Mouse (Mus musculus): ENCODE data around the gene Lrsam1.
A peak's percentile ranks its signal among the peaks of the same experiment; 100 is the strongest.

Gene Lrsam1

DNA sequence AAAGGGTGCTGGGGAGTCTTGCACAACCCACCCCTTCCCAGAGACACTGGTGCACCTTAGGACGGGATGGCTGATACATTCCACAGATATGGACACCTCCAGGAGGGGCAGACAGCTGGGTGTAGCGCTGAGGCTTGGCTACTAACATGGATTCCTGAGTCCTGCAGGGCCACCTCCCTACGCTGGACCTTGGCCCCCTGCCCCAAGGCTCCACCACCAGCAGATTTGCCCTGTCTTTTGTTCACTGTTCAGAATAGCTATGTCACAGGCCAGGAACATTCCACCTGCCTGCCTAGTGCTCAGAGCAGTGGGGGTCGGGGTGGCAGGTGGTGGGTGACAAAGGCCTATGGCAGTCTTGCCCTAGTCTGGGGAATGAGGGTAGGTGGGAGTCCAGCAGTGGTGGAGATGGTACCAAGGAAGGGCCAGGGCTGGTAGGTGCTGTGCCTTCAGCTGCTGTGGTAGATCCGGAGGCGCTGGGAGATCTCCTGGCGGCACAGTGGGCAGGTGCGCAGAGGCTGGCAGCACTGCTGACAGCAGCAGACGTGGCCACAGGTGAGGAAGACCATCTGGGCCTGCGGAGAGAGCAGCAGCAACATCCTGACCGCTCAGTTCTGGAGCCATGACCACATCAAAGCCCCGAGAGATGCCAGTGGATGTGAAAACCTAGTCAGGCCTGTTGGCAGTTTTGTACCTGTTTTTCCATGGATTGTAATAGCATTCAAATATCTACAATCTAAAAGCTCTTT lies 34.9 kb downstream of the Lrsam1 start:
- no peak for DNase-seq

DNA sequence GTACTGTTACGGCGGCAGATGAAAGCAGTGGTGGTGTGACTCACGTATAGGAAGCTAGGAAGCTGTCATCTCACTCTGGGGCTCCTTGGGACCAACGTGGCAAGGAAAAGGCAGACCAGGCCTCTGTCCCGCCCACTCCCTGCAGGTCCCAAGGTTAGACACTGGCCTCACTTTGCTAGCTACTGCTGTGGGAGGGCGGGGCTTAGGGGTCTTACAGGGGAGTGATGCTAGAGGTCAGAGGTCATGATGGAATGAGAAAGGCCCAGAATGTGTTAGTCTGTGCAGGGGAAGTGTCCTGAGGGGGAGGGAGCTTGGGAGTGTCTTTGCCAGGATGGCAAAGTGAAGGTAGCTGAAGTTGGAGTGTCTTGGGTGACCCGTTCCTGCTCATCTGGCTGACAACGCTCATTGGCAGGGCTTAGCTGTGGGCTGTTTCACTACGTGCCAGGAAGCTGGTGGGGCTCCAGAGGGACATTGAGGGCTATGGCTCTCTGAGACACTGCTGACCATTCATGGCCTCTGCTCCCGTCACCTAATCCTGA lies 37.0 kb downstream of the Lrsam1 start:
- DNase-seq: no peak

DNA sequence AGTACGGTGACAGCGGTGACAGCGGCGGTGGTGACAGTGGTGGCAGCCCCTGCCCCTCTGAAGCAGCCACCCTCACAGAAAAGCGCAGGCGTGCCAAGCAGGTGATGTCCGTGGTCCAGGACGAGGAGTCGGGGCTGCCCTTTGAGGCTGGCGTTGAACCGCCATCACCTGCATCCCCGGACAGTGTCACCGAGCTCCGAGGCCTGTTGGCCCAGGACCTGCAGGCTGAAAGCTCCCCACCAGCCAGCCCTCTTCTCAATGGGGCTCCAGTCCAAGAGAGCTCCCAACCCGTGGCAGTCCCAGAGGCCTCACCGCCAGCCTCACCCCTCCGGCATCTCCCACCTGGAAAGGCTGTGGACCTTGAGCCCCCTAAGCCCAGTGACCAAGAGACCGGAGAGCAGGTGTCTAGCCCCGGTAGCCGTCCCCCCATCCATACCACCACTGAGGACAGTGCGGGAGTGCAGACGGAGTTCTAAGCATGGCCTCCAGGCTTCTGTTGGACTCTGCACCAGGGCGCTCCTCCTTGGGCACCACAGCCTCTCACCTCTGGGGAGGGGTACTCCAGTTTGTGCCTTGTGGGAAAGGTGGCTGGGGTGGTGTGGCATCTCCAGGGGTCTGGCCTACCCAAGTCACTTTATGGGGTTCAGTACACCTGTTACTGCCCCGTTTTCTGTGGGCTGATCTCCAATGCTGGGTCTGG lies 37.7 kb downstream of the Lrsam1 start:
- no peak for DNase-seq

DNA sequence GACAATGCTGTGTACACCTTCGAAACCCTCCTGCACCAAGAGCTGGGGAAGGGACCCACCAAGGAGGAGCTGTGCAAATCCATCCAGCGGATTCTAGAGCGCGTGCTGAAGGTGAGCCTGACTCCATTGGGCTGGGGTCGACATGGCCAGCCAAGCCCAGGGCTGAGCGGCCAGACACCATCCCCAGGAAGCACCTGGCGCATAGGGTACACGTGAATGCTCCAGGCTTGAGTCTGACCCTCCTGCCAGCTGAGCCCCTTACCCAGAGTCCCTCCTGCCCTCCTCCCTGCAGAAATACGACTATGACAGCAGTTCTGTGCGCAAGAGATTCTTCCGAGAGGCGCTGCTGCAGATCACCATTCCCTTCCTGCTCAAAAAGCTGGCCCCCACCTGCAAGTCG lies 38.9 kb downstream of the Lrsam1 start:
- DNase-seq: no peak

DNA sequence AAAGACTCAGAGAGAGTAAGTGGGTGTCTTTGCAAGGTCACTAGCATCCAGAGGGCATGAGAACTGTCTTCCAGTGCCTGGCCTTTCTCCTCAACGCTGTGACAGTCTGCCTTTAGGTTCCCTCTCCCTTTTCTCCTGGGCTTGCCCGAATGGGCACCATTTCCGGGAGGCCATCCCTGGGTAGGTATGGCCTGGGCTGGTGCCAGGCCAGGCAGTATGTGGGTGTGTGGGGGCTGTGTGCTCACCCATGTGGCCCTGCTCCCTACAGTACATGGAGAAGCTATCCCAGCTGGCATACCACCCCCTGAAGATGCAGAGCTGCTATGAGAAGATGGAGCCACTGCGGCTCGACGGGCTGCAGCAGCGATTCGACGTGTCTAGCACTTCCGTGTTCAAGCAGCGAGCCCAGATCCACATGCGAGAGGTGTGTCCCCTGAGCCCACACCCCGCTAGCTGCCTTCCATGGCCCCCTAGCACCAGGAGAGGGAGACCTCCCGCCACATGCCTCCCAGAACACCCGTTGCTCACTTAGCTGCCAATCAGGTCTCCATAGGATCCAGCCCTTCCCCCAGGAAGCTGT lies 39.5 kb downstream of the Lrsam1 start:
- no peak for DNase-seq

DNA sequence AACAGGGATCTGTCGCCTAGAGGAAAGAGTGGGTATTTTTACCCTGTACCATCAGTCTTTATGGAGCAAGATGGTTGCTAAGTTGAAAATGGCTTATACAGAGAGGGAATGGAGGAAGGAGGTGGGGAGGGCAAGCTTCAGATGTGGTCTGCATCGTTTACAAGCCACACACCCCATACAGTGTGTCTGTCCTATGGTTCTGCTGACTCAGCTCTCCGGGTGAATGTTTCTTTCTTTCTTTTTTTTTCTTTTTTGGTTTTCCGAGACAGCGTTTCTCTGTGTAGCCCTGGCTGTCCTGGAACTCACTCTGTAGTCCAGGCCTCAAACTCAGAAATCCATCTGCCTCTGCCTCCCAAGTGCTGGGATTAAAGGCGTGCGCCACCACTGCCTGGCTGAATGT lies 40.2 kb downstream of the Lrsam1 start:
- DNase-seq: no peak

DNA sequence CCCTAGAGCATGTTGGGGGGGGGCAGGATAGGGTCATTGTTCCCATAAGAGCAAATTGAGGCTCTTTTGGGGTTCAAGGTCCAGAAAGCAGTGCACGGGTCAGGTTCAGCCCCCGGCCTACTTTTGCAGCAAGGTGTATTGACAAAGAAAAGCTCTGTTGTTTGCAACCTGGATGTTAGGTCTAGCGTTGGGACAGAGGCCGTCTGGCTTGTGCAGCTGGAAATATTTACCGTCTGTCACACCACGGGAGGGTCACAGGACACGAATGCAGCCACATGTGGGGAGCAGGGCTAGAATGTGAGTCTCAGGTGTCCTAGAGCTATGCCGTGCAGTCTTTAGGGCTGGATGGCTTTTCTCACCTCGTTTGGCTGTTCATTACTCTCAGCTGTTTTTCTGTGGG lies 43.0 kb downstream of the Lrsam1 start:
- no peak for DNase-seq

DNA sequence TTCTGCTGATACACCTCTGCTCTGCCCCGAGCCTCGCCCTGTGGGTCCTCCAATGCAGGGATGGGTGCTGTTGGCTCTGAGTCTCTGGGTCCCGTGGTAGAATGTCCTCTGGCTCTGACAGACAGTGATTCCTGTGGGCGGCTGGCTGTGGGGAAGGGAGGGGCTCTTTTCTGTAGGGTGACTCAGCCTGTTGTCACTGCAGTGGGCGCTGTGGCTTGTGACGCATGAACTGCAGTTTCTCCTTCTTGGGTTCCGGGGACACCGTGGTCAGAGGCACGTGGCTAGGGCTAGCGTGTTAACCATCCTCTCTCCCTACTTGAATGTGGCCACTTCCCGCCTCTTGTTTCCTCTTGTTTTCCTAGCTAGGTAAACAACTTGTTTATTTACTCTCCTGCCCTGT lies 43.9 kb downstream of the Lrsam1 start:
- DNase-seq: no peak

DNA sequence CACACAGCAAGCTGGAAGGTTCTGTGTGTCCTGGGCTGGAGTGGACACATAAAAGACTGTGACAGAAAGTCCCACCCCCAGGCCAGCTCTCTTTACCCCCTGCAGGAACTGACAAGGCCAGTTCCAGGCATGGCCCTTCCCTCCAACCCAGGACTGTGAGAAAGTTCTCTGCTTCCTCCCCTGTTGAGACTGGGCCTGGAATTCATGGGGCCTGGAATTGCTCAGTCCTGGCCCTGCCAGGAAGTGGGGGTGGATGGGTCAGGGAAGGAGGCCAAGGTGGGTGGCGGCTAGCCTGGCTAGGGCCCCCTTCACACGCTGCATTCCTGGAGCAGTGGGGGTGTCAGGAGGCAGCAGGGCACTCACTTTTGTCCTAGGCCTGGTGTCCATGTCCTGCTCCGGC lies 46.5 kb downstream of the Lrsam1 start:
- DNase-seq: peak; percentile 49

DNA sequence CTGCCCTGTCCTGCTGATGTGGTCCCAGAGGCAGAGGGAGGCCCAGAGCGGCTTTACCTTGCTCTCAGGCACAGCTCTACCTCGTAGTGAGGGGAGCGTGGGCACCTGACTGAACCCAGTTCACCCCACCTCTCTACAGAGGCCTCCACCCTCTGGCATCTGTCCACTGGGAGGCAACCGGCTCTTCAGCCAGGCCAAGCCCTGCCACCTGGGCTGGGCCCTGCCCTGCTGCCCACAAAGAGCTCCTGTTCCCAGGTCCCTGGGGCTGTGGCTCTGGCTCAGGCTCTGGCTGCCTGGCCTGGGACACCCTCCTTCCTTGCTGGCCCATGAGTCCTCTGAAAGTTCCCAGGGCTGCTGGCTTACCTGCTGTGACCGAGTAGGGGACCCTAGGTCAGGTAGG lies 47.1 kb downstream of the Lrsam1 start:
- no peak for DNase-seq

DNA sequence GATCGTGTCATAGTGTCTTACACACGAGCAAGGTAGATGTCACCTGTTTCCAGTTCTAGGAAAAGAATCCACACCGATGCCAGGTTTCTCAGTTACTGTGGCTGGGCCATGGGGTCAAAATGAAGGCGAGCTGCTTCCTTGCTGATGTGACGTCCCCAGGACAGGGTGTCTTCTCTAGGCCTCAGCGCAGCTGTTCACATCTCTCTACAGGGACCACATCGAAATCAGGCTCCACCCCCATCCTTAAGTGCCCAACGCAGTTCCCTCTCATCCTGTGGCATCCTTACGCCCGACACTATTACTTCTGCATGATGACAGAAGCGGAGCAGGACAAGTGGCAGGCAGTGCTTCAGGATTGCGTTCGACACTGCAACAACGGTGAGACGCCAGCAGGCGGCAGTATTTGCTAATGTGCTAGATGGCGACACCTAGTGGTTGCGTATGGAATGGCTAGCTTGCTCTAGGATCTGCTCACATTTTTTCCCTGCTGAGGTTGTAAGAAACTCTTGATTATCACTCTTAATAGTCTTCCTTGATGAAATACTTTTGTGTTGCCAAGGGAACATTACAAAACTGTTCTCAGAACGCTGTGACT lies 49.1 kb downstream of the Lrsam1 start:
- peak; percentile 84 for DNase-seq

DNA sequence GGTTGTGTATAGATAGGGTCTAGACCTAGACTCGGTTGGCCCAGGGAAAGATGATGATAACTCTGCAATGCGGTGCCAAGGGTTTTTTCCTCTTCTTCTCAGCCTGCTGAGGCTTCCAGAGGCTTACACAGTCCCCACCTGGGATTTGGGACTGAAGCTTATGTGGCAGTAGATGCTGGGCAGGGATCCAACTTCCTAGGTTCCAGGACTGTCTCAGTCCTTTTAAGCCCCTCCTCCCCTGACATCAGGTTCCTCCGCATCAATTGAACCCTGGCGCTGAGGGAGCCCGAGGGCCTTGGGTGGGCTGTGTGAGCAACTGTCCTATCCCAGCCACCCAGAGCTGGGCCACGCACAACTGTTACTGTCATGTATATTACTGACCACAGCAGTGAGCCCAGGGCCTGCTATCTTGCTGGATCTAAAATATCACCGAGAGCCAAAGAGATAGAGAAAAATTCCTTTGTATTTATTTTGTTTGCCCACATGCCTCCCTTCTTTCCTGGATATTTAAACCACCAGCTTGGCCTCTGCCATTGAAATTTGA lies 49.7 kb downstream of the Lrsam1 start:
- DNase-seq: no peak

DNA sequence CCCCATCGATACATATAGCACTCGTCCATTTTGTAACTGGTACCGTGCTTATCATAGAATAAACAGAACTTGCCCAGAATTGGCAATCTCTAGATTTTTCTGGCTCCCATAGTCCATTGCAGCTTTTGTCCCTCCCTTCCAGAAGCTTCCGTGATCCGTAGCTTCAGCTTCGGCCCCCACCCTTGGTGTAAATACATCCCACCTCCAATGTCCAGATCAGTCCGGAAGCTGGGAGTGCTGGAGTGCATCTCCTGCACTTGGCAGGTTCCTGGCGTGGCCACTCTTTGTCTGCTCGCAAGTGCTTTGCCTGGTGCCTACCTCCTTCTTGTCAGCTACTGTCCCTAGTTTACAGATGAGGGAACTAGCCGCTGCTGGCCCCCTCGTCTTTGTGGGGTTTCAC lies 52.6 kb downstream of the Lrsam1 start:
- no peak for DNase-seq

DNA sequence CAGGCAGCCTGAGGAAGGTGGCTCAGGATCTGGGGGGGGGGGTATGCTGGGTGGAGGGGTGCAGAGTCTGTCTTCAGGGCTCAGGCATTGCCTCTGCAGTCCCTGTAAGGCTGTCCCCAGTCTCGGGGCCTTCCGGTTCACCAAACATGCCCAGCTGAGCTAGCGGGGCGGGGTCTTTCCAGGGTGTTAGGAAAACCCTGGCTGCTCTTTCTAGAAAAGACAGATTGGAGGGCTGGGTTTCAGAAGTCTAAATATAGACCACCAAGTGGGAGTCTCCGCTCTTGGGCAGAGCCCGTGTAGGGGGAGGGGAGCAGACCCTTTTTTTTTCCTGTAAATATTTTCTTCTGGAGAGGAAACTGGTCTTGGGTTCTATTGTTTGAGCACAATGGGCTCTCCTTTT lies 53.1 kb downstream of the Lrsam1 start:
- peak; percentile 35 for DNase-seq

DNA sequence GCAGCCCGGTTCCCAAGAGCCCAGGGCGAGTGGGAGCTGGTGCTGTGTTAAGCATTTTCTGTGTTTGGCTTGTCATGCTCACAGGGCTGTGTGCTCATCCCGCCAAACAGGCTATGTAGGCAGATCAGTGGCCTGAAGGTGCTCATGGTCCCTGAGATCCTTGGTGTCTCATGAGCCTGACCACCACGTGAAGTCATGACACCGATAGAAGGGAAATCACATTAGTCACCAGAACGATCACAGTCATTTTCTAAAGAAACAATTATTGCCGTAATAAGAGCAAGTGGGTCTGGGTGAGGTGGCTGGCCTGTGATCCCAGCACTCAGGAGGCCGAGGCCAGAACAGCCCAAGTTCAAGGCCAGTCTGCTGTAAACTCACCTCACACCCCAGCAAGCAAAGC lies 54.0 kb downstream of the Lrsam1 start:
- no peak for DNase-seq

DNA sequence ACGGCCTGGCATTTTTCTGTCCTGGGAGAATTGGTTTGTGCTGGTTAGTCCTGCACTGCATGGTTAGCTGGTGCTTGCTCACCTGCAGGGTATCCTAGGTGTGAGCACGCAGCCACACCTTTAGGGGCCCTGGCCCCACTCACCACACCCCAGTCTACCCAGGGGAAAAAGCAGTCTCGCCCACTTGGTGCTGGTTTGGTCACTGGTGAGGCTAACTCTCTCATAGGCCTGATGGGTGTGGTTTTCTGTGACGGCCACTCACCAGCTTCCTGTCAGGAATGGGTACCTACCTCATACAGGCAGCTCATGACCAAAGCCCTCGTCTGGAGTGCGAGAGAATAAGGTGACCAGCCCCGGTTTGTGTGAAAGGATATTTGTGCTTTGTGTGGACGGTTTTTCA lies 56.1 kb downstream of the Lrsam1 start:
- no peak for DNase-seq

DNA sequence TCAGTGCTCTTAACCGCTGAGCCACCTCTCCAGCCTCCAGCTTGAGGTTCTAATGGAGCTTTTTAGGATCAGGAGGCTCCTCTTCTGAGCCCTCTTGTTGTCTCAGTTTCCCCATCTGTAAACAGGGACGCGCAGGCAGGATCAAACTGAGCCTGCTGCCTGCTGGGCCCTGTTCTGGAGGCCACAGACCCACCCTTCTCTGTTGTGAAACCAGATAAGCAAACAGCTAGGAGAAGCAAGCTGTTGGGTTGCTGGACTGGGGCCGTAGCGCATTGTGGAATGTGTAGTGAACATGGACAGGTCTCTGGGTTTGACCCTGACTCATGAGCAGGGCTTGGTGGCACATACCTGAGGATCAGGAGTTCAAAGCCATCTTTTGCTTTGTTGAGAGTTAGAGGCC lies 56.8 kb downstream of the Lrsam1 start:
- no peak for DNase-seq

DNA sequence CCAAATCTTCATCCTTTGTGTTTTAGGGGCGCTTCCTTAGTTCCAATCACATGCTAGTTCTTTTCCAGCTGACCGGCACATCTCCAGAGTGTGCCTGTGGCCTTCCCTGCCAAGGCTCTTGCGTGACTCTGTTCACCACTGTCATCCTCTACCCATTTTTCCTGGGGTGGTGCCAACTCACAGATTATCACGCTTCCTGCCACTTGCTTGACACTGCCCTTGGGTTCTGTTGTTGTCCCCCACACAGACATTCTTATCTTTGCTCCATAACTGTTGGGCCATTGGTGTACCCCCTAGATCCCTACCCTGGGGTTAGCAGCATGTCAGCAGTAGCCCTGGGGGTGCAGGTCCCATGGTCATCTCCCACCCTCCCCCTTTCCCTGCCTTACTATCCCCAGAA lies 57.9 kb downstream of the Lrsam1 start:
- DNase-seq: no peak

DNA sequence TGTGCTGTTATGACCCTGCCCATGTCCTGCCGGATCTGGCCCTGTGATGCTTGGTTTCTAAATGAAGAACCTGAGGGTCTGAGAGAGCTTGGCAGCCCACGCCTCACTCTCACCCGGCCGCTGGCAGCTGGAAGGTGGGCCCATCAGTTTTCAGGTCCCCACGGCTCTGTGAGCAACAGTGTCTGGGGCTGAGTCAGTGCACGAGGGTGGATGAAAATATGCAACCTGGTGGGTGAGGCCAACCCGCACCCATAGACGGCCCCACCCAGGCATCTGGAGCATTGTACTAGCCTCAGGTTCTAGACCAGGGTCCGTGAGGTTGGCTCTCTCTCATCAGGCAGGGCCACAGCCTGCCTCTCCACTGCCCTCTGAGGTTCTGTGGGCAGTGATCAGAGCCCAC lies 59.3 kb downstream of the Lrsam1 start:
- DNase-seq: no peak

DNA sequence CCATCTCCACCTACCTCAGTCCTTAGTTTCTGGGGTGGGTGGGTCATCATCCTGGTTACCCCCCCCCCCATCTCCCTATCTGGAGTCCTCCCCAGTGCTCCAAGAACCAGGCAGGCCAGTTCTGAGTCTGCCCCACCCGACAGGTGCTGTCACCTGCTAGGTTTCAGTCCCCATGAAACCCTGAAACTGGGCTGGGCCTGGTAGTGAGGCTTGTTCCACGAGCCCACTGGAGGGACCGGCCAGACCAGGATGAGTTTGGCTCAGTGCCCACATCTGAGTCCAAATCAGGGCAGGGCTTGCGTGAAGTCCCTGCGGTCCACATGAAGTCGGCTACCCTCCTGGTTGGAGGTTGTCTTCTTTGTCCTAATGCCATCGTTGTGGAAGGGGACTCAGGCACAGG lies 62.4 kb downstream of the Lrsam1 start:
- peak; percentile 40 for DNase-seq

DNA sequence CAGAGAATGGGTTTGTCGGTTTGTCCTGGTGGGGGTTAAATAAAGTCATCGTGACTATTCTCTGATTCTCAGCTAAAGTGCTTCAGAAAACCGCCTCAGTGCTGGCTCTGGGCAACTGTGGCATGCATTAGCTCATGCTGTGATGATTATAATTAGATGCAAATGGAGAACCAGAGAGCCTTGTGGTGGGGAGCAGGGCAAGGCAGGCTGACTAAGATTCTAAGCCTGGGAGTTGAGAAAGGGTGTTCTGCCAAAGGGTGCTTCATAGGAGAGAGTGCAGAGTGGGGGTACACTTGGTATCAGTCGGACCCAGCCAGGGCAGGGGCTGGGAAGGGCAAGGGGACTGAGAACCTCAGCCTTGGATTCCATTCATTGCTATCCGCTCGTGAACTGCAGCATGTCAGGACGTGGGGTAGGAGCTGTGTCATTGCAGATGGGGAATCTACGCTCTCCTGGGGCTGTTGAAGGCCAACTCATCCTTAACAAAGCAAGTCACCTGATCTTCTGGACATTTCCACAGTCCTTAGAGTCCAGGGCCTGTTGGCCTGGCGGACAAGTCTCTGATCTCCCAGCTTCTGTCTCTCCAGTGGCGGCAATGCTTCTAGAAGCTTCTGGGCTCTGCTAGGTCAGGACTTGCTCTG lies 64.8 kb downstream of the Lrsam1 start:
- DNase-seq: no peak

DNA sequence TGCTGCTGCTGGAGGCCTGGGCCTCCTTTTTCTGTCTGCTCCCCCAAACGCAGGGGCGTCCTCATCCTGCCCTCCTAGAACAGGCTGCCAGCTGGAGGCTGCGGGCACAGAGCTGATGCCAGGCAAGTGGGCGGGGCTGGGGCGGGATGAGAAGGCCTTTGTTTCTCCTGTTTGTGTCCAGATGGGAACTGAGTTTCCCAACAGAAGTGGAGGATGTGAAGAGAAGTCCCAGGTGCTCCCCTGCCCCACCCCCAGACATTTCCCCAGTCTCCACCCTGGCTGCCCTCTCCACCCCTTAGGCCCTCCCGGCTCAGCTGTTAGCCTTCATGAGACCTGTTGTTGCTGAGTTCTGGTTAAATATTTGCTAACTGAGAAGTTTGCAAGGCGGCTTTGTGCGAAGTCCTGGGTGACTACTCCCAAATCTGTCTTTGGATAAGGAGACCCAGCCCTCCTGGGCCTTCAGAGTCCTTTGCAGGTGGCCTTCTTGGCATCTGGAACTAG lies 65.8 kb downstream of the Lrsam1 start:
- DNase-seq: peak; percentile 67

DNA sequence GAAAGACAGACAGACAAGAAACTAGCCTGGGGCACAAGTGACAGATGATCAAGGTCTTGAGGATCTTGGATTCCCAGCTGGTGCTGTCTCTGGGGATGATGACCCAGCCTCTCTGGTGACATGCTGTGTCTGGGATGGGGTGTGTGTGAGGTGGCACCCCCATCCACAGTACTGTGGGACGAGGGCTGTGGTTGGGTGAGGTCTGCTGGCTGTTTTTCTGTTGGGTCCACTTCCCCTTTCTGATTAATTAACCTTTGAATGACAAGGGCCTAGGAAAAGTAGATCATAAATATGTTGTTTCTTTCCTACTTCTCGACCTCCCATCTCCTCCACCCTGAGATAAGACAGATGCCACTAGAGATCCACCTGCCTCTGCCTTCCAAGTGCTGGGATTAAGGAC lies 67.3 kb downstream of the Lrsam1 start:
- no peak for DNase-seq

Data from kidney, adult 18-20 months (tissue).